Mouse (Mus musculus): Measurements from ENCODE around the gene Fgfr4.
"Not testable (repeated sequence)": the region's sequence is repeated elsewhere in the genome, so short reads cannot be mapped to it uniquely, and the experiment has no call there.

The Fgfr4 gene

DNA sequence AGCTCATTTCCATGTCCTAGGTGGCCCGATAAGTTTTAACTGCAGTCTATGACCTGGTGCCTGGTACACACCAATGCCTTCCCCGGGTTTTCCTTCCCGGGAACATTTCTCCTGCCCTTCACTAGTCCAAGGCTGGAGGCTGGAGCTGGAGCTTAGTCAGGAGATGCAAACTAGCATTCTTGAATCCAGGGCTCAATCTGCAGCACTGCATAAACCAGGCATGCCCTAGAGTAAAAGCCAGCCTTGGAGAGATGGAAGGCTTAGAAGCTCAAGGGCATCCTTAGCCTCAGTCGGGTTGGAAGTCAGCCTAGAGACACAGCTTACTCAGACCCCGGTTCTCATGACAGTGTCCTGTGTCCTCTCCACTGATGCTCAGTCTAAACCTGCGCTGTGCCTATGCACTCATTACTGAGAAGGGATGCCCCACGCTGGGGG is 19.9 kb downstream of the Fgfr4 start:
- DNase-seq = no peak

DNA sequence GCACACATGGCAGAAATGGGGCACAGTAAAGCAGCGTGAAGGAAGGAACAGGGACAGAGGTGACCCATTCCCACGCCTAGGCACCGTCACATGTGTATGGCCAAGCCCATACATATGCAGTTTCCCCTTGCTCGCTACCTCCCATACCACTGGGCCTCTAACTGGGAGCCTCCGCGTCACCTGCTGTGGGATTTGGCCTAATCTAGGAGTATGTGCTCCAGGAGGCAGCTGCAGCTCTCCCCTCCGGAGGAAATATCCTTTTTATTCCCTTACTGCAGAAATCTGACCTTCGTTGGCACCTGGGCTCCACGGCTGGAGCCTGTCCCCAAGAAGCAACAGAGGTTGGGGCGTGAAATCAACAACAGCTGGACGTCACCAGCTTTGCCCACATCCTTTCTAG is 21.9 kb downstream of the Fgfr4 start:
- no peak for DNase-seq

DNA sequence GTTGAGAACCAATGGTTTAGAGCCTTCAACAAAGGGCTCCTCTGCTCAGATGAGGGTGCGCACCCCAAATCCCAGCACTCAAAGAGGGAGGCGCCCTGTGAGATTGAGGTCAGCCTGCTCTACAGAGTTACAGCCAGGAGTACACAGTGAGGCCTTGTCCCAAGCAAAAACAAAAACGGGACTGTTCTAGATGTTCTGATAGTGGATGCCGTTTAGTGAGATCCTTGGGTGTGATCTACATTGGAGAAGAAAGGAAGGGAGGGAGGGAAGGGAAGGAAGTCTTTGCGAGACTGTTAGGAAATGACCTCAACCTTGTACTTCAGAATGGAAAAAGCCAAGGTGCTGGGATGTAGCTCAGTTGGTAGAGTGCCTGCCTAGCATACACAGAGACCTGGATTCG is 23.8 kb downstream of the Fgfr4 start:
- DNase-seq = no peak

DNA sequence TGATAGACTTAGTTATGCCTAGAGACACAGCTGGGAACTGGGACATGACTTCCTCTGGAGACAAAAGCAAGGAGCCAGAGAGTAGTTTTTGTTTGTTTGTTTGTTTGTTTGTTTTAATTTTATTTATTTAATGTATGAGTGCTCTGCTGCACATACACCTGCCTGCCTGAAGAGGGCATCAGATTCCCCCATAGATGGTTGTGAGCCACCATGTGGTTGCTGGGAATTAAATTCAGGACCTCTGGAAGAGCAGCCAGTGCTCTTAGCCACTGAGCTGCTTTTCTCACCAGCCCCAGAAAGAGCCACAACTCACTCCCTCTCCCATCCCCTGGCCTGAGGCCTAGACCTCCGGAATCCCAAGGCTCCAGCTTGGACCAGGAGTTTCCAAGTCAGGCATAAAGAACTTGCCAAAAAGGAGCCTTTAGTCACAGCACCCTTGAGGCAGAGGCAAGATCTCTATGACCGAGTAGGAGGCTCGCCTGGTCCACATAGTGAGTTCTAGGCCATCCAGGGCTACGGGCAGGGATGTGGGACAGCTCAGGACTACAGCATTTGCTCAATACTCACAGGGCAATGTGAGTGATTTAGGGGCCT is 25.6 kb downstream of the Fgfr4 start:
- DNase-seq = no peak

DNA sequence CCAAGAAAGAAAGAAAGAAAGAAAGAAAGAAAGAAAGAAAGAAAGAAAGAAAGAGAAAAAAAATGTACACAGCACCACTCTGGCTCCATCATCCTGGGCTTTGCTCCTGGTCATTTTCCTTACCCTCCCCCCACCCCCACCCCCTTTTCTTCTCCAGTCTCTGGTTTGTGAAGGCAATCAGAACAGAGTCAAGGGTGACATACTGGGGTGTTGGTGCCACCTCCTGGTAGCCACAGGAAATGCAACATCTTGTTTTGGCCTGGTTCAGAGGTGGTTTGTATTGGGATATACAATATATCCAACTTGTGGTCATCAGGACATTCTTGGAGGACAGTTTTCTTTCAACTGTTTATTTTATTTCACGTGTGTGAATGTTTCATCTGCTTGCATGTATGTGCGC is 26.1 kb downstream of the Fgfr4 start:
- DNase-seq = peak; percentile 71 to 77

DNA sequence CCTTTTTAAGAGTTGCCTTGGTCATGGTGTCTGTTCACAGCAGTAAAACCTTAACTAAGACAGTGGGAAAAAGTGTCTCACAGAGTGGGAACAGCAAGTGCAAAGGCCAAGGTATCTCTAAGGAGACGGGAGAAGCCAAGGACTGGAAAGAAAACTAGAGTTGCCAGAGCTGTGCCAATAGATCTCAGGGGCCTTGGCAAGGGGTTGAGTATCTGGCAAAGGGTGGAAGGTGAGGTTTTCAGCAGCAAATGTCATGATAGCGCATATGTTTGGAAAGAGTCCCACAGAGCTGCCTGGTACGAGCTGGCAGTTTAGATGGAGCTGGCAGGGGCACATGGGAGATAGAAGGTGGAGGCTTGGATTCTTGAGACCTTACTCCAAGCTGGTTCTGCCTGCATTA is 27.2 kb downstream of the Fgfr4 start:
- peak; percentile 23 to 24 for DNase-seq

DNA sequence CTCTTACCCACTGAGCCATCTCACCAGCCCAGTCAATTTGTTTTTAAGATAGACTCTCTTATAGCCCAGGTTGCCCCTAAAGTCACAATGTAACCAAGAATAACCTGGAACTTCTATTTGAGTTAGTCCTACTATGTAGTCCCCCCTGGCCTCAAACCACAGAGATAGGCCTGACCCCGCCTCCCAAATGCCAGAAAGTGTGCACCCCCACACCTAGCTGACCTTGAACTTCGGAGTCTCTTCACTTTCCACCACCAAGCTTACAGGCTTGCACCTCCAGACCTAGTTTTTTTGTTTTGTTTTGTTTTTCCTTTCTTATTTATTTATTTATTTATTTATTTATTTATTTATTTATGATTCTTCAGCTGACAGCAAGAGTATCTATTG is 29.3 kb downstream of the Fgfr4 start:
- no peak for DNase-seq

DNA sequence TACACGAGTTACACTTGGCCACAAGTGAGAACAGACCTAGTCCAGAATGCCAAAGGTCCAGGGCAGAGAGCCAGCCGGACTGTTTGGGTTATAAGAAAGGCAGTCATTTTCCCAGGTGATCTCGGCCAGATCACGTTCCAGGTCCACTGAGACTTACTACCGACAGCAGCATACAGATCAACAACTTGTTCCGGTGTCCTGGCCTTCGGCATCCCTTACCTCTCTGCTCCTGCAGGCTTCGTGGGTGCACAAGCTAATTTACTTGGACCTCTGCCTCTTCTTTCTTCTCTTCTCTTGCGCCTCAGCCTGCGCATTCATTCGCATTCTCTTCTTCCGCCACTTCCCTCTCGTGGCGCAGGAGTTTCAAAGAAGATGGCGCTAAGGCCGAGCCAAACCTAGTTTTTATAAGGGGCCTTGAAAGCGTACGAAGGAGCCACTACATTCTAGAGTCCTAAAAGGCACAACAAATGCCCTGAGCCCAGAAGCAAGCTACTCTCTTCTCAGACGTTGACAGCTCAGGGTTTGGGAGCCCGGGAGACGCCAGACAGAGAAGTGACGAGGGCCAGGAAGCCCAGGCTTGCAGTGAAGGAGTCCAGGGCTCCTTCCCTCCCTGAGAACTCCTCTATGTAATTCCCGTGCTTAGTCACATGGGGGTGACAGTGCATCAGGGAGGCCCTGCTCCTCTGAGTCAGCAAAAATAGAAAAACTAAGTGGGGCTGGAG is 29.9 kb downstream of the Fgfr4 start:
- DNase-seq = peak; percentile 64 to 76

DNA sequence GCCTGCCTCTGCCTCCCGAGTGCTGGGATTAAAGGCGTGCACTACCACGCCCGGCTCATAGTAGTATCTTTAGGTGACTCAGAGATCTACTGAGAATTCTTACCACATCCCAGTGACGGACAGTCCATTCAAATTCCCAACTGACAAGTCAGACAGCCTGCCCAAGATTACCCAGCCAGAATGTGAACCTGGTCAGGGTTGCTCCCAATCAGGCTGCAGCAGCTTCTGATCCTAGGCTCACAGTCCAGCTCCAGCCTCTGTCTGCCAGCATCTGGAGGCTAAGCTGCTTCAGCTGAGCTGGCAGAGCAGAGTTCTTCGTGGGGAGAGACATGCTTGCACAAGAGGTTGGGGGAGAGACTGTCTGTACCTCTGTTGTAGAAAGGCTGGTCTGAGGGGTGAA is 30.9 kb downstream of the Fgfr4 start:
- DNase-seq = no peak

DNA sequence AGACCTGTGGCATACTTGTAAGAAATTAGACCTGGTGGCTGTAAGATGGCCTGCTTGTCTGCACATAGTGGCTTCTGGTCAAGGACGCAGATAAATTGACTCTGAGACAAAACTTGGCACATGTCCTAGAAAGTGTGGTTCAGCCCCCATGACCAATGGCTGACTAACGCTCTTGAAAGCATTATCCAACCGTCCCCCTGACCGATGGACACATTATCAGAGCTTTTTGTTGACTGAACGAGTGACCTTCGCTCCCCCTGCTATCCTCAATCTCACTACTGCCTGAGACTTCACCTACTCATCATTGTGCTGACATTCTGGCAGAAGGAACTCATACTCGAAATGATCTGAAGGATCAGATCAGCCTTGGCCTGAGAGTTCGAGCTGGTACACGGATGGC is 34.6 kb downstream of the Fgfr4 start:
- not testable (repeated sequence) for DNase-seq

DNA sequence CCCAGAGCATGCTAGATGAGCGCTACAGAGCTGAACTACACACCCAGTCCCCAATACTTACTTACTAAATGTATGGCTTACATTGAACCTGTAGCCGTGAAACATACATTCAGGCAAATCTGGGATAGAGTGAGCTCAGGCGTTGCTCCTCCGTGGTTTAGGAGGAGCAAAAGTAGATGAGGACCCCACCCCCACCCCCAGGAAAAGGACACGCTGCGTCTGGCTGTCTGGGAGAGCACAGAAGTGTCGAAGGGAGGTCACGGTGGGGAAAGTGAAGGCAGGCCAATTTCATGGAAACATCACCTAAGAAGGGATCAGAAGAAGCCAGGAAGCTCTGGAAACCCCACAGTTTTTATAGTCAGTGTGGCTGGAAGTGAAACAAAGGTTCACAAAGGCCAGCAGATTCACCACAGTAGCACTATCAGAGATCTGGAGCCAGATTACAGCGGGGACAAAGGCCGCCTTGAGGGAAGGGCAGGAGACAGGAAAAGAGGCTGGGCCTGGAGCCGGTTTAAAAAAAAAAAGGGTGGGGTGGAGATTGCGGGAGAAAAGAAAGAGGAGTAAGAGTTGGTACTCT is 37.2 kb downstream of the Fgfr4 start:
- DNase-seq = no peak

DNA sequence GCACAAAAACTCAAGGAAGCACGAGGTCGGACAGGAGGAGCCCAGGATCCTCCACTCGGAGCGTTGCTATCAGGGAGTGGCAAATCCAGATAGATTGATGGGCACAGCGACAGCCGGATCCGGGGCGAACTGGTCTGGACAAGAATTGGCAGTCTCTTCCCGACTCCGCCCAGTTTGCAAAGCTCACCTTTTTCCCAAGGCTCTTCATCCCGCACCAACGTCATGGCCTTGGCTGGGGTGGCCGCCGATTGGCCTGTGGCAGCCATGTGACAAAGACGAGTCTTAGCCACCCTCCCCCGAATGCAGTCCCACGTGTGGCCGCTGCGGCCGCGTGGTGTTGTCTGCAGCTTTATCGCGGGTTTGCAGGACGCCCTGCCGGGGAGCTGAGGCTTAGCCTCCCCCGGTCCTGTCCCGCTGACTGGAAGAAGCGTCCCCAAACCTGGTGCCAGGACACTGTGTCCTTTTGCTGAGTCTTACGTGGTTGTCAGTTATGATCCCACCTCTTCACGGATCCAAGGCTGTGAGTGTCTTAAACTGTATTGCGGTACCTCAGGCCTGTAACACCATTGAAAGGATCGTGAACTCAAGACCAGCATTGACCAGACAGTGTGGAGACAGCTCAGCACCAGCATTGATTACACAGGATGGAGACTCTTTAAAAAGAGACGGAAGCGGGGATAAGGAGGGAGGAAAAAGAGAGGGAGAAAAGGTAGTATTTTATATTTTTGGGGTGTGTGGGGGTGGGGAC is 37.9 kb downstream of the Fgfr4 start:
- DNase-seq = peak; percentile 94 to 99

DNA sequence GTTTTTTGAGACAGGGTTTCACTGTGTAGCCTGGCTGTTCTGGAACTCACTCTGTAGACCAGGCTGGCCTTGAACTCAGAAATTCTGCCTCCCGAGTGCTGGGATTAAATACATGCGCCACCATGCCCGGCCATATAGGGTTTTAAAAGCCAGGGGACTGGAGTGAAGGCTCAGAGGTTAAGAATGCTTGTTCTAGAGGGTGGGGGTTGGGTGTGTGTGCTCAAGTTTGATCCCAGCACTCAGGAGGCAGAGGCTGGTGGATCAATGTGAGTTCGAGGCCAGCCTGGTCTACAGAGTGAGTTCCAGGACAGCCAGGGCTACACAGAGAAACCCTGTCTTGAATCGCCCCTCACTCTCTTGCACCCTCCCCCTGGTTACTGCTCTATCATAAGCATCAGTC is 39.1 kb downstream of the Fgfr4 start:
- no peak for DNase-seq

DNA sequence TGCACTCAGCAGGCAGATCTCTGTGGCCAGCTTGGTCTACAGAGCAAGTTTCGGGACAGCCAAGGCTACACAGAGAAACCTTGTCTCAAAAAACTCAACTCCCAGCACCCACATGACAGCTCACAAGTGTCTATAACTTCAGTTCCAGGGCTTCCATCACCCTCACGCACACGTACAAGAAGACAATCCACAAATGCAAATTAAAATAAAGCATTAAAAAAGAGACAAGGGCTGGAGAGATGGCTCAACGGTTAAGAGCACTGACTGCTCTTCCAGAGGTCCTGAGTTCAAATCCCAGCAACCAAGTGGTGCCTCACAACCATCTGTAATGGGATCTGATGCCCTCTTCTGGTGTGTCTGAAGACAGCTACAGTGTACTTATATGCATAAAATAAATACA is 50.3 kb downstream of the Fgfr4 start:
- DNase-seq = not testable (repeated sequence)

DNA sequence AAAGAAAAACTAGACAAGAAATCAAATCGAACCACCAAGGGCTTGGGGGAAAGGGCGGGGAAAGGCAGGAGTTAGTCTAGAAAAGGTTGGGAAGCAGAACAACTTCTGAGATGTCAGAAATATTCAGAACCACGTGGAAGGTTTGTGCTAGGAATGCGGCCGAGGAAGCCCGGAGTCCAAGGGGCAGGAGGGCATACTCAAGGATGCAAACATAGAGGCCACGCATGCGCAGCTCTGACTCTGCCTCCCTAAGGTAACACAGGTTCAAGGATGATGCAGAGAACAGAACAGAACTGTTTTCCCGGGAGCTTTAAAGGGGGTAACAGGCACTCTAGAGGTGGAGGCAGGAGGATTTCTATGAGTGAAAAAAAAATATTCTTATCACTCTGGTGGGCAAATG is 51.3 kb downstream of the Fgfr4 start:
- DNase-seq = no peak

DNA sequence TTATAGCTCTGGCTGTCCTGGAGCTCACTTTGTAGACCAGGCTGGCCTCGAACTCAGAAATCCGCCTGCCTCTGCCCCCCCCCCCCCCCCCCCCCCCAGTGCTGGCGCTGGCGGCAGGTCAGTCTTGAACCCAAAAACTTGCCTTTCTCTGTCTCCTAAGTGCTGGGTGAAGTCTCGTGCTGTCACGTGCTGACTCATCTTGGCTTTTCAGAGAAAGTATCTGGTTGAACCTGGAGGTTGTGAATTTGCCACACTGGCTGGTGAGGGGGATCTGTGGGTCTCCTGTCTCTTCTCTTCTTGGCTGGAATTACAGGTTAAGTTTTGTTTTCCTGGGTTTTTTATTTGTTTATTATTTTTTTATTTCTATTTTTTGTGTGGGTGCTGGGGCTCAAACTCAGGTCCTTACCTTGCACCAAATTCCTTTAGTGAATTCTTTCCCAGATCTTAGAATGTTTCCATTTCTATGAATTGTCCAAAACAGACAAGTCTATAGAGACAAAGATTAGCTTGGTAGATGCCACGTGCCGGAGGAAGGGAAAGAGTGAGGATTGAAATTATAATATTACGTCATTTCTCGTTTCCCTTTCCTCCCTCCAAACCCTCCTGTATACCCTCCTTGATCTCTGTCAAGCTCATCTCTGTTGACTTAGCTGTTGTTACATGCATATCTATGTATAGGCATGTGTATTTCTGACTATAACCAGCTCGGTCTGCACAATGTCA is 52.4 kb downstream of the Fgfr4 start:
- DNase-seq = no peak

DNA sequence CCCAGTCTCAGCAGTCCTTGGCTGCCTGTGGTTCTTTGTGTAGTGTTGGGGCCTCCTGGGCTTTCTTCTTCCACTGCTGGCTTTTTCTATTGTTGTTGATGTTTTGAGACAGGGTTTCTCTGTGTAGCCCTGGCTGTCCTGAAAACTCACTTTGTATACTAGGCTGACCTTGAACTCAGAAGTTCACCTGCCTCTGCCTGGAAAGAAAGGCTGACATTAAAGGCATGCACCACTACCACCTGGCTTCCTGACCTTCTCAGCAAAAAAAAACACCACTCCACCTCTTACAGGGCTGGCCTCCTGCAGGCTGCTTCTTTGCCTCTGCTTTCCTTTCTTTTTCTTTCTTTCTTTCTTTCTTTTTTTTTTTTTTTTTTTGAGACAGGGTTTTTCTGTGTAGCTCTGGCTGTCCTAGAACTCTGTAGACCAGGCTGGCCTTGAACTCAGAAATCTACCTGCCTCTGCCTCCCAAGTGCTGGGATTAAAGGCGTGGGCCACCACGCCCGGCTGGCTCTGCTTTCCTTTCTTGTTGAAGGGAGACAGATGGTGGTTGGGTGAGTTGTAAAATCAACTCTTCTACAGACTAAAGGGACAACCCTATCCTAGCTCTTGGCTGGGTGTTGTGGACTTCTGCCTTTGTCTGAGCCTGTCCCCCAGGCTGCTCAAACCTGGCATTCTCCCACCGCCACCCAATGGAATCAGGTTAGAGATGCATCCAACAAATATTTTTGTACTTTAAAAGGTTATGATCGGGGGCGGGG is 53.2 kb downstream of the Fgfr4 start:
- no peak for DNase-seq

DNA sequence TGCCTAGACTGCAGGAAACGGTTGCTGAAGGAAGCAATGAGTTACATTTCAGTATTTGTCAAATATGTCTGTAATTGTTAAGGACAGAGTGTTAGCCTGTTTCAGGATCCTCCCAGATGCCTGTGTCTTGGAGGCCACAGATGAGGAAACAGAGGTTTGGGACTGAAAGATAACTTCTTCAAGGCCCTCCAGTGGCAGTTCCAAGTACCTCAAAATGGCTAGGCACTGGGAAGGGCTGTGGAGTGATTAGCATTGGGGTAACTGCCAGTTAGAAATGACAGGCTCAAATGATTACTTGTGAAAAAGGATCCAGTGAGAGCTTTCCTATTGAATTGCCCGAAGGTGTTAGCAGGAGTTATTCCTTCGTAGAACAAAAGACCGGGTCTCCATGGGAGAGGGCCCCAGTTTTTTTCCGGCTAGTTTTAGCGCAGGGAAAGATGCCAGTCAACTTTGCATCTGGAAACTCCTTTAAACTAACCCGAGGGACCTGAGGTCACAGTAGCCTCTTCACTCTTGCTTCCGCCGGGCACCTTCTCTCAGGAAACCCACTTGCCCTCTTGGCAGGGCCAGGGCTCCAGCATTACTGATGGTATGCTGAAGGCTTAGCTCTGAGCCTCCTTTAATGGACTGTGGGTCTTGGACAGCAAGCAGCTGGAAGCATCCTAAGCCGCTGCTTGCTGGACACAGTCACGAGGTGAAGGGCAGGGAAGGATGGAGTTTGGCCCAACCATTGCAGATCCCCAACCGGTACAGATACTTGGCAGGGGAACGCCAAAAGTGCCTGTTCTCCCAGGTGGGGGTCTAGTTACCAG is 56.6 kb downstream of the Fgfr4 start:
- DNase-seq = peak in 1 of 2 experiments; percentile 27

DNA sequence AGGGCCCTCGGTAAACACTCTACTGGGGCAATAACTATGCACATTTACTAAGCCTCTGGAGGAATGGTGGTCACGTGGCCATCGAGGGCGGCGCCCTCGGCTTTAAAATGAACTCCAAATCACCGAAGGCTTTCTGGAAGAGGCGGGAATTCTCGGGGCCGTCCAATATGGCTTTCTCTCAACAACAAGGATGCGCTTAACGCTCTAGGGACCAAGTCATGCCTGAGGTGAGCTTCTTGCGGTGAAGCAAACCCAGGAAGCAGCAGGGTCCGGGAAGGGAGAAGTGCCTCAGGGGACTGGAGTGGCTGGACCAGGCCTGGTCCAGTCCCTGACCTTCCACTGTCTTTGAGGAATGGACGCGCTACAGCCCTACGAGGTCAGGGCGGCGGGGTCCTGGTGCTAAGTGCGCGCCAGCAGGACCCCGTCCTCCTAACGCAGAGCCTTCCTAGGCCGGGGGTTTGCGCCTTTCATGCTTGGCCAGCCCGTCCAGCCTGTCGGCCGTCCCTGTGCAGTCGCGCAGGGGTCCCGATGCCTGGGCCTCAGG is 57.3 kb downstream of the Fgfr4 start, which contains the start of gene Nsd1:
Nsd1 (plus strand) TSS at position 134 of the 544 bp plus-strand sequence.
- DNase-seq = no peak

DNA sequence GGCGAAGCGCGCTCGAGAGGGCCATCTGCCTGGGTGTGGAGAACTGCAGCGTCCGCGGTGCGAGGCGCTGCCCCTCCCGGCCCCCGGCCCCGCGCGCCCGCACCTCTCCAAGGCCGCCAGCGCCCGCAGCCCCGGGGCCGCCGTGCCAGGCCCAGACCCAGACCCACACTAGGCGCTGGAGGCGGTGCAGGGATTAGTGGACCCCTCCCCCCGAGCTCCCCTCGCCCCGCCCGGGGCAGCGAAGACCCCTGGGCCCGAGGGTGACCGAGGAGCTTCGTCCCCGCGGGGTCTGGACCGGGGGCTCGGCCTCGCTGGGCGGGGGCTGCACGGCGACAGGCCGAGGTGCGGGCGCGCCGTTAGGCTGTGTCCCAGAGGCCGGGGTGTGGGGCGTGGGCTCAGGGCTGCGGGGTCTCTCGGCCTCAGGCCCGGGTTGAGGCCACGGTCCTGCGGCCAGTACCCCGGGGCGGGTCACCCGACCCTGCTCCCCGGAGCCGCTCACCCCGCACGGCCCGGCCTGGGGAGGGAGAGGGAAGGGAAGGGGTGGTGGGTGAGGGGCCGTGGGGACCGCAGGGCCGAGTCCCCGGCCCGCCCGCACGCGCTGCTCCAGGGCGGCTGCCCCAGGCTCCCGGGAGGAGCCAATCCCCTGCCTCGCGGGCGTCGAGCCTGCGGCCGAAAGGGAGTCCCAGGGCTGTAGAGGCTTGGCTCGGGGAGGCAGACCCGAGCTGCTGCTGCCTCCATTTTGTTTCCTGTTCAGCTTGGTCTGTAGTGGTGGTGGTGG is 57.9 kb downstream of the Fgfr4 start:
- peak; percentile 57 to 69 for DNase-seq

DNA sequence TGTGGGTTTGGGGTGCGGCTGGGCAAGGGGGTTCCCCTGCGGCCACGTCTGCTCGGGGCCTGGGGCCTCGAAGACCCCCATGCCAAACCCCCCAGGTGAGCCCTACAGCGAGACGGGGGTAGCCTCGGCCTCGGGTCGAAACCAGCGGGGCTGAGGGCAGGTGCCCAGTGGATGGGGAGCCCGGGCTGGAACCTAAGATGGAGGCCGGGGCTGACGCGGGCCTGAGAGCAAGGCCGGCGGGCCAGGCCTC is 58.5 kb downstream of the Fgfr4 start:
- no peak for DNase-seq
